Mouse (Mus musculus): ENCODE measurements around the gene Ldhal6b.
"Not testable (repeated sequence)": the region's sequence is repeated elsewhere in the genome, so short reads cannot be mapped to it uniquely, and the experiment has no call there.

Ldhal6b gene

DNA sequence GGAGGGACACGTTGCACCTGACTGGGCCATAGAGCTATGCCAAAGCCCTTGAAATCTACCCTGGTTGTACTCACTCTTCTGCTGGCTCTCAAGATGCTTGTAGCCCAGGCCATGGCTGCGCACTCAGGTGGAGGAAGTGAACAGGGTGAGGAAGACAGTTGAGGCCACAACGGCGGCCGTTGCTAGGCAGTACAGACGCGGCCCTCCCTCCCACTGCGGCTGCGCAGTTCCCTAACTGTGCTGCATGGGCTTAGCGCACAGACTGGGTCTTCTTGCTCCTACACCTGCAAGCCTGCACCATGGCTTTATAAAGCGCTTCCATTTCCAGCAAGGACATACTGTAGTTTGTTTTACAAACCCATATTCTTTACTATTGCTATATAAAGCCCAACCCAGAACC lies at the start of gene Ldhal6b:
TSS of gene Ldhal6b (minus strand) at position 223 of the 400 bp plus-strand sequence.
- DNase-seq (ENCODE audit: low read depth, low spot score): peak; percentile 91

DNA sequence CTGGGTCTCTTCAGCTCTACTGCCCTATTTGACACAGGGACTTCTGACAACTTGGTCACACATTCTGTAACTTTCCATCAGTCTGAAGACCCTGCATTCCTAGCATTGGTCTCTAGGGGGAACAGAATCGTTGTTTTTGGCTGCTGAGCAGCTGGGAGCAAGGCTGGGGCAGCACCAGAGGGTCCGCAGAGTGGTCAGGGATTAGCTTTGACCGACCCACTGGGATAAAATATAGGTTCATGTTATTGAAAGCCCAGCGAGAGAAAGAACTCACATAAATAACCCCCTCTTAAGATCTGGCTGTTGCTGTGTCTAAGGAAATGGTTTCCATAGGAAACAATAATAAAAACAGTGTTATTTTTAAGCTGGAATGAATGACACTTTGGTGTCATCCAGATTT lies 48.6 kb upstream of the Ldhal6b start:
- DNase-seq (ENCODE audit: low read depth, low spot score): no peak

DNA sequence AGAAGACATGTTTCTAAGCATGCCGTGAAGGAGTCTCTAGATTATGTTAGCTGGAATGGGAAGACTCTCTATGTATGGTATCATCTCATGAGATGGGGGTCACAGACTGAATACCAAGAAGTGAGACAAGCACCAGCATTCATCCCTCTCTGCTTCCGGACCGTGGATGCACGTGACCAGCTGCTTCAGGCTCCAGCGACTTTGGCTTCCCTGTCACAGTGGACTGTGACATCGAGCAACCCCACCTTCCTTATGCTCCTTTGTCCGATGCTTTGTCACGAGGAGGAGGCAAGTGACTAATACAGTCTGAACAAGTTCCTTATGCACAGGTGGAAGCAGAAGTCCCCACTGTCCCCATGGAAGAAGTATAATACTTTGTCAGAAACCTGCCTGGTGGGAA lies 48.2 kb upstream of the Ldhal6b start:
- no peak for DNase-seq (ENCODE audit: low read depth, low spot score)

GRCm38 (mm10) chr17:5463912-5464311 lies 45.3 kb upstream of the Ldhal6b start:
- DNase-seq (ENCODE audit: low read depth, low spot score): no peak

DNA sequence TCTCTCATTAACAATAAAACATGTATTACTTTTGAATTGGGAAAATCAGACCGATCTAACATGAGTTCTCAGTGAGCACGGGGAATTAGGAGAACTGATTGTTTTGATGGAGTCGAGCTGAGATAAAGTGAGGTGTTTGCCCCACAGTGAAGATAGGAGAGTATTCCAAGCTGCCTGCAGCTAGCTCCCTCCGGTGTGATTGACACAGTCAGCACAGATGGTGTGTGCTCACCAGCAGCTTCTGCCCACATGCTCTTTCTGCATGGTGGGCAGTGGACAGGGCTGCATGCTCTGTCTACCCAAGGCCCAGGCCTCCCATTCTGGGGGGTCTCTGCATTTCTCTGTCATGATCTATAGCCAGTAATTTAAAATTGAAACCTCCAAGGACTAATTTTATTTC lies 35.1 kb upstream of the Ldhal6b start:
- DNase-seq (ENCODE audit: low read depth, low spot score): no peak

- no peak for DNase-seq (ENCODE audit: low read depth, low spot score)
Measured at GRCm38 (mm10) chr17:5443751-5444150, 25.2 kb upstream of the Ldhal6b start.

DNA sequence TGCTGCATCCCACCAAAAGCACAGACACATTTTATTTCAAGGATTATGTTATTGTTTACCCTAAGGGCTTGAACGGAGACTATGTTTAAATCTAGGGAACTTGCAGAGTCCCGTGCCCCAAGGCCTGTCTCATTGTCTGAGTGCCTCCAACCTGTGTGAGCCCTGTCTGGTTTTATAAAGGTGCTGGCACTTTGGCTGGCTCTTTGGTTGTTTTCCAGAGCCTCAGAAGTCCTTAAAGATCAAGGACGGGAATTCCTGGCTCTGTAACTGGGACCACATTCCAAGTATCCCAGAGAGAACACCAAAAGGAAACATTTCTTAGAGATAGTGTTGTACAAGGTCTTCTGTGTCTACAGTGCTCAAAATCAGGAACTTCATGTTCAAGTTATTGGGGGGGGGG lies 24.7 kb upstream of the Ldhal6b start:
- DNase-seq (ENCODE audit: low read depth, low spot score): no peak

DNA sequence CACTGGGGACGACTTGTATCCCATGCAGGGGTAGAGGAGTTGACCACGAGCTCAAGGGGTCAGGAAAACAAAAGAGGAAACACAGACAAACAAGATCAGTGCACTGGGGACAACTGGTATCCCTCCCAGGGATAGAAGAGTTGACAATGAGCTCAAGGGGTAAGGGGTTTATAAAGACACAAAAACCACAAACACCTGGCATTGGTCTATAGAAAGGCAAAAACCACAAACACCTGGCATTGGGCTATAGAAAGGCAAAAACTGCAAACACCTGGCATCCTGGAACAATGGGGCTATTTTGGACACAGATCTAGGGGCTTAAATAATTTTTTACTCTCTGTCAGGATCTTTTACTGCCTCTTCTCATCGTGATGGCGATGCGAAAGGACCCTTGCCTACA lies 23.8 kb upstream of the Ldhal6b start:
- DNase-seq (ENCODE audit: low read depth, low spot score): not testable (repeated sequence)

GRCm38 (mm10) chr17:5440159-5440971 lies 21.8 kb upstream of the Ldhal6b start, which contains the start of gene Tmem242:
Gene Tmem242, minus strand, starts transcription at chr17:5440259.
- DNase-seq (ENCODE audit: low read depth, low spot score): peak; percentile 95

DNA sequence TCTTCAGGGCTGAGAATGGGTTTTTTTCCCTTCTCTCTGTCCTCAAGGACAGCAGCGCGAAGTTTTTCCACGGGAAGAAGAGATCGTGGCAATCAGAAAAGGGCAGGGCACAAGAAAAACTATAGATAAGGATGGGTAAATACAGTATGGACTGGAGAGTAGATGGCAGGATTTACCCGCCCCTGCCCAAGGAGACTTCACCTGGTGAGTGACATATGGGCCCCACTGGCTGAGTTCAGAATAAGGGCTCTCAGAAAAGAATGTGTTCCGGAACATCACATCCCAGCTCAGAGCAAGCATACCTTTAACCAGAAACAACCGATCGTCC lies 21.2 kb upstream of the Ldhal6b start:
- no peak for DNase-seq (ENCODE audit: low read depth, low spot score)

DNA sequence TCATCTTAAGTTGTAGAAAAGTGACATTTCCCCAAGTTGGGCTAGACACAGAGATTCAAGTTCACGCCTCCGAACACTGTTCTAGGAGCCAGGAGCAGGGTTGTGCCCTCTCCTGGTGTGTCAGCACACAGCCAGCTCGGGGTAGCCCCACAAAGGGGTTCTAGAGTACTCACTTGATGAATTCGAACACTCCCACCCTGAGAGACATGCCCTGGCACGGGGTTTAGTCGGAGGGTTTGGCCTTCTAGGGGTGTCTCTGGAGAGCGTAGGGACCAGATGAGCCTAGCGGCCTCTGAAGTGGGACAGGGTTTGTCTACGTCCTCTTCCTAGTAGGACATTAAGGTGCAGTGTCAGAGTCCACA lies 11.2 kb upstream of the Ldhal6b start:
- no peak for DNase-seq (ENCODE audit: low read depth, low spot score)

- peak; percentile 95 for DNase-seq (ENCODE audit: low read depth, low spot score)
Measured at GRCm38 (mm10) chr17:5429090-5429771, 10.7 kb upstream of the Ldhal6b start.

- DNase-seq (ENCODE audit: low read depth, low spot score): no peak
Measured at GRCm38 (mm10) chr17:5425204-5425603, 6.6 kb upstream of the Ldhal6b start.

DNA sequence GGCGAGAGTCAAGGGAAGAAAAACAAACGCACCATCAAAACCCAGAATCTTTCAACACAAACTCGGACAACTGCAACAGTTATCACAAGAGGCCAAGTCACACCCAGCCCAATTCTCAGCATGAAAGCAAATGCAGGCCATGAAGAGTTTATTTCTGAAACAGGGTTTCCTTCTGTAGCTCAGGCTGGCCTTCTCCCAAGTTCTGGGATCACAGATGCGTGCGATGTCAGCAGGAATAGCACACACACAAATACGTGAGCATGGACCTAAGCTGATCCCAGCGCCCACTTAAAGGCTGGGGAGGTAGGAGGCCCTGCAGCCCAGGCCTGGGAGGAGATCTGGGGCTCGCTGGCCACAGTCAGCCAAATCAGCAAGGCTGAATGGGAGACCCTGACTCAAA lies 5.6 kb upstream of the Ldhal6b start:
- no peak for DNase-seq (ENCODE audit: low read depth, low spot score)

GRCm38 (mm10) chr17:5421835-5422234 lies 3.3 kb upstream of the Ldhal6b start:
- DNase-seq (ENCODE audit: low read depth, low spot score): peak; percentile 47

DNA sequence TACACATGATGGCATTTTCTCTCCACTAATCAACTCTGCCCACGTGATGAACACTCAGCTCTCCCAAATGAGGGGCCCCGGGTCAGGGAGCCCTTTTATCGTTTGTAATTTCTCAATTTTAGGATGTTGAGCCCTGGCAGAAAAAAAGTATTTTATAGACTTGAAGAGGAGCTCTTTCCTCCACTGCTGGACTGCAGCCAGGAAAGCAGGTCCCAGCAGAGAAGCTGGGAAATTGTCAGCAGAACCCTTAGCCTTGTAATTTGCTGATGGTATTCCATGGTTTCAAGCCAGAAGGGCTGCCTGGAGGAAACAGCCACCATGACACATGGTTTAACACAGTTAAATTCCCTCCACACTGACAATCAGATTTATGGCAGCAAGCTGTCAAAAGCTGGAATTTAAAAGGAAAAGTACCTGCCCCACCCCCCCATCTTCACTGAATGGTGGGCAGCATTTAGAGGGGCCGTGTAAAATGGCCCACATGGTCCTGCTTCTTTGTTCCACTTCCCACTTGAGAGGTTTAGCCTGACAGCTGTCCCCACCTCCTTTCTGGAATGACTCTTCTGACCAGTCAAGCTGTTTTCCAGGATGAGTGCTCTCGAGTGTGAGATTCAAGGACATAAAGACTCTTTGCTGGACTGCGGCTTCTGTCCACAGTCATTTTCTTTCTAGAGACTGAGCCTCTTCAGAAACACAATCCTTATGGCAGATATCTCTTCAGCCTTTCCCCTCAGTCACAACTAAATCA lies 1.4 kb upstream of the Ldhal6b start:
- DNase-seq (ENCODE audit: low read depth, low spot score): no peak

DNA sequence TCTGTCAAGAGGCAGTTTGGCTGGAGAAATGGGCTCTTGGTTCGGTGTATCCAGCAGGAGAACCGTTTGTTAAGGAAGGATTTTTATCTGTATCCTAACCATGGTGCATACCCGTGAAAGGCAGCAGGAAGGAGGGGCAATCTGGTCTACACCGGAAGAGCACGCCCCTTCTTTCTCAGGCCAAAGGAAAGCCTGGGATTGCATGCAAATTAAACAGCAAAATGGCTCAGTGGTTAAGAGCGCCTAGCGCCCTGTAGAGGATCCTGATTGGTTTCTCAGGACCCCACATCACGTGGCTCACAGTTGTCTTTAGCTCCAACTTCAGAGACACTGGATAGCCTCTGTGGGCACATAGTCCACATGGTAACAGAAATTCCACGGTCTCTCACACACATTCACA lies 489 bp upstream of the Ldhal6b start:
- DNase-seq (ENCODE audit: low read depth, low spot score): peak; percentile 95

DNA sequence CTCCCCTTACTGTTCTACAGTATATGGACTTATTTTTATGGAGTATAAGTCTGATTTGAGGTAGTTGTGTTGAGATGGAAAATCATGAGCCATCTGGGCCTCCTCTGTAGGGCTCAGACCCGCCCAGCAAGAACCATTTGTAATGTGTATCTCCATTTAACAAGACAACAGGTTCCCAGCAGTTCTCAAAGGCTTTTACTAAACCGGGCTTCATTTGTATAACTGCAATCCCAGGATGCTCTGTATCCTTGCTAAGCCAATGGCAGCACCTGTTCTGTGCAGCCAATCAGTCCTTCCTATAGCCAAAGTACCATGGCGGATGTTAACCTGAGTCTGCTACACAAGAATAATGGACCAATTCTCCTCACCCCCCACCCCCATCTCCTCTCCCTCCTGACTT lies 2.0 kb downstream of the Ldhal6b start:
- peak; percentile 85 for DNase-seq (ENCODE audit: low read depth, low spot score)

DNA sequence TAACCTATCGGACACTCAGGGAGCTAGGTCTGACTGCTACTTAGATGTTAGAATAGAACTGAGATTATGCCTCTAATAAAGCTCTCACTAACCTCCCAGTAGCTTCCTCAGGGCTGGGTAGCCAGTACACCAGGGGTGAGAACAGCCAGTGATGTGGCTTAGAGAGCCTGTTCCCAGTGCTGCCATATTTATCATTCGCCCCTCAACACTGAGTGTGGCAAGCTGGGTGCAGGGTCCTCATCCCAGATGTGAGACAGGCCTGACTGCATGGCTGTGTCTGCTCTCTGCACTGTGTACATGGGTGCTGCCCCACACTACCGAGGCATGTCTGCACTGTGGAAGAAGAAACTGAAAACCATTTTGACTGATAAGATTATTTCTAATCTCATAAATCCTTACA lies 4.5 kb downstream of the Ldhal6b start:
- DNase-seq (ENCODE audit: low read depth, low spot score): no peak

DNA sequence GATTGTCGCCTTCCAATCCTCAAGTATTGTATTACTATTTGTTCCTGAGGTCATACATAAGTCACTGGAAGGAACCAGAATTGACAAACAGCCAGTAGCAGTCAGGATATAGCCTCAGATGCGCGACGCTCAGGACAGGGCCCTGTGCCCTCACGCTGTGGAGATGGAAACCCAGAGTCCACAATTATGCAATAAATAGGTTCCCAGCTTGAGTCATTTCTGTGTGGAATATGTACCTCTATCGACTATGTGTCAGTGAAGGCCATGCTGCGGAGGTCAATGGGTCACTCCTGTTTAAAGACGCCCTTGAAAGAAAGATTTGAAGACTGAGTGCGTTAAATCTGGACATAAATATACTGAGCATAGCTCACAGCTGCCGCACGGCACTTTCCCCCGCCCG lies 5.2 kb downstream of the Ldhal6b start:
- DNase-seq (ENCODE audit: low read depth, low spot score): no peak

GRCm38 (mm10) chr17:5412740-5413139 lies 5.8 kb downstream of the Ldhal6b start:
- DNase-seq (ENCODE audit: low read depth, low spot score): peak; percentile 37

GRCm38 (mm10) chr17:5412301-5412700 lies 6.3 kb downstream of the Ldhal6b start:
- no peak for DNase-seq (ENCODE audit: low read depth, low spot score)

- DNase-seq (ENCODE audit: low read depth, low spot score): no peak
Measured at GRCm38 (mm10) chr17:5411205-5411604, 7.4 kb downstream of the Ldhal6b start.

Data from R1 (cell line).